Mouse (Mus musculus): Measurements from ENCODE around the gene Serping1.

Serping1 gene

GRCm38 (mm10) chr2:84779210-84779609 lies 4.0 kb upstream of the Serping1 start:
- DNase-seq (ENCODE audit: low spot score): no peak

GRCm38 (mm10) chr2:84777706-84778105 lies 2.5 kb upstream of the Serping1 start:
- DNase-seq (ENCODE audit: low spot score): no peak

- no peak for DNase-seq (ENCODE audit: low spot score)
These were observed 421 bp upstream of the Serping1 start for GRCm38 (mm10) chr2:84775665-84776064.

- DNase-seq (ENCODE audit: low spot score): no peak
These were observed 493 bp downstream of the Serping1 start for GRCm38 (mm10) chr2:84774751-84775150.

- no peak for DNase-seq (ENCODE audit: low spot score)
These were observed 2.0 kb downstream of the Serping1 start for GRCm38 (mm10) chr2:84773195-84773594.

GRCm38 (mm10) chr2:84772454-84772853 lies 2.8 kb downstream of the Serping1 start:
- DNase-seq (ENCODE audit: low spot score): no peak

- DNase-seq (ENCODE audit: low spot score): peak; percentile 37
These were observed 4.7 kb downstream of the Serping1 start for GRCm38 (mm10) chr2:84770501-84770900.

- peak; percentile 38 for DNase-seq (ENCODE audit: low spot score)
These were observed 12.4 kb downstream of the Serping1 start for GRCm38 (mm10) chr2:84762818-84763217.

GRCm38 (mm10) chr2:84762295-84762694 lies 12.9 kb downstream of the Serping1 start:
- DNase-seq (ENCODE audit: low spot score): no peak

- peak; percentile 37 for DNase-seq (ENCODE audit: low spot score)
These were observed 13.4 kb downstream of the Serping1 start for GRCm38 (mm10) chr2:84761840-84762239.

- DNase-seq (ENCODE audit: low spot score): no peak
These were observed 13.9 kb downstream of the Serping1 start for GRCm38 (mm10) chr2:84761309-84761708.

- no peak for DNase-seq (ENCODE audit: low spot score)
These were observed 14.5 kb downstream of the Serping1 start for GRCm38 (mm10) chr2:84760777-84761176.

- DNase-seq (ENCODE audit: low spot score): peak; percentile 83
These were observed 16.6 kb downstream of the Serping1 start for GRCm38 (mm10) chr2:84758542-84759127.

- DNase-seq (ENCODE audit: low spot score): peak; percentile 77
These were observed 18.1 kb downstream of the Serping1 start for GRCm38 (mm10) chr2:84757026-84757682.

- no peak for DNase-seq (ENCODE audit: low spot score)
These were observed 19.0 kb downstream of the Serping1 start for GRCm38 (mm10) chr2:84756245-84756644.

- no peak for DNase-seq (ENCODE audit: low spot score)
These were observed 25.1 kb downstream of the Serping1 start for GRCm38 (mm10) chr2:84750115-84750514.

- DNase-seq (ENCODE audit: low spot score): no peak
These were observed 31.1 kb downstream of the Serping1 start for GRCm38 (mm10) chr2:84744126-84744525.

GRCm38 (mm10) chr2:84743561-84743960 lies 31.7 kb downstream of the Serping1 start, which contains the start of gene Gm19426:
Gene Gm19426, minus strand, starts transcription at chr2:84743655.
- peak; percentile 90 for DNase-seq (ENCODE audit: low spot score)

- DNase-seq (ENCODE audit: low spot score): peak; percentile 33
These were observed 32.6 kb downstream of the Serping1 start for GRCm38 (mm10) chr2:84742451-84743283.

GRCm38 (mm10) chr2:84741841-84742450 lies 33.3 kb downstream of the Serping1 start:
- peak; percentile 95 for DNase-seq (ENCODE audit: low spot score)

GRCm38 (mm10) chr2:84740608-84741333 lies 34.5 kb downstream of the Serping1 start:
- peak; percentile 51 for DNase-seq (ENCODE audit: low spot score)
